Mouse (Mus musculus) MEL (cell line): ENCODE measurements around the gene Zfp64.

ENCODE experiments used
- CTCF ChIP-seq, 3 experiments: IDR thresholded peaks in 2 of 3; conservative IDR thresholded peaks in 1 of 3; 2 replicates each; pipeline ENCODE4 v1.5.1; 2011 to 2012; ENCODE audit warnings: low read length in 3 of 3, low read depth in 2 of 3, mild to moderate bottlenecking in 2 of 3, improper control_type of control experiment in 1 of 3, inconsistent platforms in 1 of 3, mixed read lengths in 1 of 3, moderate library complexity in 1 of 3; ENCODE audit not compliant: control insufficient read depth in 1 of 3, insufficient read depth in 1 of 3, poor library complexity in 1 of 3, severe bottlenecking in 1 of 3
- E2F4 ChIP-seq: IDR thresholded peaks from 2 replicates; pipeline ENCODE4 v1.6.1; 2011; ENCODE audit warnings: low read depth, low read length, improper control_type of control experiment, borderline replicate concordance
- EP300 ChIP-seq, 2 experiments: IDR thresholded peaks; 2 replicates each; pipeline ENCODE4 v1.6.1; 2011; ENCODE audit warnings: improper control_type of control experiment in 2 of 2, low read length in 2 of 2, low read depth in 1 of 2, mild to moderate bottlenecking in 1 of 2
- GABPA ChIP-seq: IDR thresholded peaks from 2 replicates; pipeline ENCODE4 v1.6.1; 2012; ENCODE audit warnings: low read depth, mild to moderate bottlenecking, inconsistent platforms, low read length, improper control_type of control experiment, moderate library complexity
- KAT2A ChIP-seq: conservative IDR thresholded peaks from 2 replicates; pipeline ENCODE4 v1.6.1; 2012; ENCODE audit warnings: low read depth, low read length, improper control_type of control experiment, inconsistent platforms
- MAZ ChIP-seq: IDR thresholded peaks from 2 replicates; pipeline ENCODE4 v1.6.1; 2012; ENCODE audit warnings: low read depth, mild to moderate bottlenecking, inconsistent platforms, low read length, improper control_type of control experiment
- NRF1 ChIP-seq: IDR thresholded peaks from 2 replicates; pipeline ENCODE4 v1.6.1; 2014; ENCODE audit warnings: low read depth, mild to moderate bottlenecking, inconsistent platforms, low read length, improper control_type of control experiment, moderate library complexity; ENCODE audit not compliant: poor library complexity, insufficient read depth, severe bottlenecking
- TAL1 ChIP-seq: IDR thresholded peaks from 2 replicates; pipeline ENCODE4 v1.6.1; 2012; ENCODE audit warnings: mild to moderate bottlenecking, inconsistent platforms, low read length, moderate library complexity, mixed read lengths
- USF1 ChIP-seq: IDR thresholded peaks from 2 replicates; pipeline ENCODE4 v1.6.1; 2014; ENCODE audit warnings: low read depth, mild to moderate bottlenecking, inconsistent platforms, low read length, improper control_type of control experiment, moderate library complexity
- ZKSCAN1 ChIP-seq: IDR thresholded peaks from 2 replicates; pipeline ENCODE4 v1.6.1; 2012; ENCODE audit warnings: low read depth, mild to moderate bottlenecking, inconsistent platforms, low read length, improper control_type of control experiment, moderate library complexity

DNA sequence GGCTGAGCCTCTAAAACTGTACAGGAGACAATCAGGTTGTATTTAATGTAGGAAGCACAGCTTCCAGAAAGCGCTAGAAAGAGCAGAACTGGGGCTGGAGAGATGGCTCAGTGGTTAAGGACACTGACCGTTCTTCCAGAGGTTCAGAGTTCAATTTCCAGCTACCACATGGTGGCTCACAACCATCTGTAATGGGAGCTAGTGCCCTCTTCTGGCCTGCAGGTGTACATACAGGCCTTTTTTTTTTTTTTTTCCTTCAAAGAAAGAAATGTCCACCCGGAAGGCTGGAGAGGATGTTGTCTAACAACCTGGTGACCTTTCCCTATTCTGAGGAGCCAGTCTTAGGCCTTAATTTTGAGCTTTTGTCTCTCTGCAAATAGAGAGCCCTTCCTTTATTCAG, 50.5 kb downstream of the Zfp64 start:
- no peak for TF ChIP-seq EP300 (IDR thresholded peaks at IDR 0.05; ENCODE audit: low read depth in 1 of 2, low read length in 2 of 2)
- no peak for TF ChIP-seq MAZ
- peak in 2 of 3 experiments; percentile 6 to 40; a peak in 3 of 6 replicates for TF ChIP-seq CTCF (IDR thresholded peaks at IDR 0.05 in 2 of 3, conservative IDR thresholded peaks at IDR 0.05 in 1 of 3; ENCODE audit: control insufficient read depth in 1 of 3, insufficient read depth in 1 of 3, low read depth in 2 of 3, low read length in 3 of 3, poor library complexity in 1 of 3, severe bottlenecking in 1 of 3)
- no peak for TF ChIP-seq TAL1
- TF ChIP-seq USF1 = no peak
- no peak for TF ChIP-seq KAT2A
- no peak for TF ChIP-seq NRF1
- TF ChIP-seq GABPA = no peak
- no peak for TF ChIP-seq ZKSCAN1
- TF ChIP-seq E2F4 = no peak
